Mouse (Mus musculus) retina, adult 2 months (tissue): ENCODE results near the gene Gm9970.
"Not testable (repeated sequence)": the region's sequence is repeated elsewhere in the genome, so short reads cannot be mapped to it uniquely, and the experiment has no call there.

Source experiments
- DNase-seq: peaks from one replicate; pipeline ENCODE4 v3.0.0-alpha.2; 2012; ENCODE audit warnings: low read depth, low spot score

Gm9970 gene

DNA sequence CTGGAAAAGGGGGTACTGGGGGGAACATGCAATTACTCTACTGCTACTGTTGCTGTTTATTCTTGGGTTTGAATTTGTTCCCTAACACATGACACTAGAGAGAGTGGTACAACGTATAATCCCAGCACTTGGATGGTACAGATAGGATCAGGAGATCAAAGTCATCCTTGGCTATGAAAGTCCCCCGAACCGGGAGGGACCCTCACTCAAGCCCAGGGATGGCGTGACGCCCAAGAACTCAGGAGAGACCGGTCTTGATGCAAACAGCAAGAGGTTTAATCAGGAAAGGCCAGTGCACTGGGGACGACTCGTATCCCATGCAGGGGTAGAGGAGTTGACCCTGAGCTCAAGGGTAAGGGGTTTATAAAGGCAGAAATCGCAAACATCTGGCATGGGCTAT, 18.3 kb downstream of the Gm9970 start:
- no peak for DNase-seq

- no peak for DNase-seq
Observed at GRCm38 (mm10) chr5:31221304-31221945, 19.6 kb downstream of the Gm9970 start.

- DNase-seq = peak; percentile 84
Observed at GRCm38 (mm10) chr5:31220448-31221303, 20.4 kb downstream of the Gm9970 start, which contains the start of gene Ppm1g. TSS of gene Ppm1g (minus strand) at chr5:31220687.

GRCm38 (mm10) chr5:31219911-31220447, 21.1 kb downstream of the Gm9970 start:
- DNase-seq = no peak

DNA sequence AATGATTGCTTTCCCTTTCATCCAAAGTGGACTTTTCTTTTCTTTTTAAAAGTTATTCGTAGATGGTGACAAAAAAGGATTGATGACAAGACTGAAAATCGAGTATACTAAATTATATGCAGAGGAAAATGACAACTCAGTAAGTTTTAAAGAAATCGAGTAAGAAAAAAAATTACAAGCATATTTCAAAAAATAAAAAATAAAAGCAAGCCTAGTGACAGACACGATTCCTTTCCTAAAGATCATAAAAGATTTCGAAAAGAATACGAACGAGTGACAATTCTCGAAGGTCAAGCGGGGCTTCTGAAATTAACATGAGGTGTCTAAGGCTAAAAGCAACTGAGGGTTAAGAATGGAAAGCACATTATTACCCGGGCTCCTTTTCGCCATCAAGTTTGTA, 21.6 kb downstream of the Gm9970 start:
- no peak for DNase-seq

DNA sequence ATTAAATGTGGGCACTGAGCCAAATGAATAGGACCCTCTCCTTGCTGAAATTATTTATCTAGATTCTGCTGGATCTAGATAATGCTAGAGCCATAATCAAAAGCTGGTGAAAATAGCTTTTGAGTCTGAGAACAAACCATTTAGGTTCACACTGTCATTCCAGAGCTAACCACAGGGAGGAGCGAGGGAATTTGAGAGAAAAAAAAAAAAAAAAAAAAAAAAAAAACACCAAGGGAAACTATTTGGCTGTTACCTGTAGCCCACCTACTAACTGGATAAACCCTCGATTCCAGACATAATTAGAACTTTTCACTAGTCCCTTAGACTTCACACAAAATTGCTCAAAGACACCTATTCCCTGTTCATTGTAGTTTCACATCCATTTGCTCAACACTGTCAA, 22.0 kb downstream of the Gm9970 start:
- no peak for DNase-seq

GRCm38 (mm10) chr5:31218294-31218693, 22.7 kb downstream of the Gm9970 start:
- DNase-seq = no peak

DNA sequence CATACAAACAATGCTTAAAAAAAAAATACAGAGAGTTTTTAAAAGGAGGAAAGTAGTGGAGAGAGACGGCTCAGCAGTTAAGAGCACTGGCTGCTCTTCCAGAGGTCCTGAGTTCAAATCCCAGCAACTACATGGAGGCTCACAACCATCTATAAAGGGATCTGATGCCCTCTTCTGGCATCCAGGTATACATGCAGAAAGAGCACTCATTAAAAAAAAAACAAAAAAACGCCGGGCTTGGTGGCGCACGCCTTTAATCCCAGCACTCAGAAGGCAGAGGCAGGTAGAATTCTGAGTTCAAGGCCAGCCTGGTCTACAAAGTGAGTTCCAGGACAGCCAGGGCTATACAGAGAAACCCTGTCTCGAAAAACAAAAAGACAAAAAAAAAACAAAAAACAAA, 24.5 kb downstream of the Gm9970 start:
- not testable (repeated sequence) for DNase-seq

GRCm38 (mm10) chr5:31204421-31204820, 36.6 kb downstream of the Gm9970 start:
- DNase-seq = no peak

GRCm38 (mm10) chr5:31203866-31204265, 37.2 kb downstream of the Gm9970 start:
- no peak for DNase-seq

- no peak for DNase-seq
Observed at GRCm38 (mm10) chr5:31202933-31203332, 38.1 kb downstream of the Gm9970 start.

- DNase-seq = peak; percentile 98
Observed at GRCm38 (mm10) chr5:31201742-31202590, 39.1 kb downstream of the Gm9970 start, which contains the start of gene Zfp513. TSS of gene Zfp513 (minus strand) at chr5:31202303.

DNA sequence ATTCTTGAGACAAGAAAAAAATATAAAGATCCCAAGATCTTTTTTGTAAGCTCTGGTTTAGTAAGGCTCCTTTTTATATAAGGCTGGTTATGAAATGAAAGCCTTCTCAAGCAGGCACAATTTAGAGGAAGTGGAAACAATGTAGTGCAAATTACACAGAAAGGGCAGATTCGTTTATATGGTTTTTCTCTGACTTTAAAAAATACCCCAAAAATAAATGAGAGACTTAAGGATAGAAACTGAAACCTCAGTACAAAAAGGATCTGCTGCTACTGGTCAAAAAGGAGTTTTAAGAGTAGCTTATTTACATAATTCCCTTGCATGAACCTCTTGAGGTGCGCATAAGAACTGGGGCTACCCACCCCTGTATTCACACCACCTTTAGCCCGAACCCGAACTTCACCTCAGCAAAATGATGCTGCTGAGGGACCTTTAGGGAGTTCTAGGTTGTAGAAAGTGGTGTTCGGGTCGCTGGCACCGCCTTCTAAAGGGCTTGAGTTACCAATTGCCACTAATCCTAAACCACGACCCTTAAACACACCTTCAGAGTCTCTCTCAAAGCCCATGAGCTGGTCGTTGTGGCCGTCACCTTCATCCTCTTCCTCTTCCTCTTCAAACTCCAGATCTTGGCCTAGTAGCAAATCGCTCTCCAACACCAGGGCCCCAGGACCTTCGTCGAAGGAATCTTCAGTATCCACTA, 39.8 kb downstream of the Gm9970 start:
- DNase-seq = no peak

- DNase-seq = no peak
Observed at GRCm38 (mm10) chr5:31200327-31200768, 40.7 kb downstream of the Gm9970 start.

DNA sequence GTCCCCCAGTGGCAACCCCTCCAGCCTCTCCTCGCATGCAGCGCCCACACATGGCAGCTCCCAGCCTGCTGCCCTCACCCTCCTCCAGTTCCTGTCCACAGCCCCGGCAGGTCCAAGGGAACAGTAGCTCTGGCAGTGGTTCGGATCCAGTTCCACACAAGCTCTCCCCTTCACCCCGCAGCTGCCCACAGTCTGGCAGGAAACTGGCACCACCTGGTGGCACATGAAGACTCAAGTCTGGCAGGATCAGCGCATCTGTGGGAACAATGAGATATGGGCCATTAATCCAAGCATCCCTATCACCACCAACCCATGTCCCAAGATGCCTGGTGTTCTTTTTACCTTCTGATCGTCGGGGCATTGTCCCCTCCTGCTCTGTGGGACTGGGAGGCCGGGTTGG, 41.1 kb downstream of the Gm9970 start:
- DNase-seq = no peak

DNA sequence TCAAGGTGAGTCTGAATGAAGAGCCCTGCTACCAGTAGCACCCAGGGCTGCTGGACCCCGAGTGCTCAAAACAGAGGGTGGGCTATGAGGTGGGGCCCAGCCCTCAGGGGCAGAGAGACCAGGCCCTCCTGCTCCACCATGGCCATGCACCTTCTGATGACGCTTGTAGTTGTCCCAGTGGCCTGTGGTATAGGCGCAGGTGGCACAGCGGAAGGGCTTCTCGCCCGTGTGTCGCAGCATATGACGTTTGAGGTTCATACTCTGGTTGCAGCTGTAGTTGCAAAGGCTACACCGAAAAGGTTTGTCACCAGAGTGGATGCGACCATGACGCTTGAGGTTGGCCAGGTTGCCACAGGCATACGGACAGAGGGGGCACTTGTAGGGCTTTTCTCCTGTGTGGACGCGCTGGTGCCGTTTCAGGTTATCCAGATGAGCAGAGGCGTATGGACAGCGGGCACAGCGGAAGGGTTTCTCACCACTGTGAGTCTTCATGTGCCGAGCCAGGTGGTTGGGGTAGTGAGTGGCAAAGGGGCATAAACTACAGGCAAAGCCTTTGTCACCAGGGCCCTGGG, 41.6 kb downstream of the Gm9970 start:
- no peak for DNase-seq

GRCm38 (mm10) chr5:31198616-31199320, 42.3 kb downstream of the Gm9970 start:
- DNase-seq = no peak

GRCm38 (mm10) chr5:31198170-31198569, 42.9 kb downstream of the Gm9970 start:
- no peak for DNase-seq

- DNase-seq = no peak
Observed at GRCm38 (mm10) chr5:31197072-31197471, 44.0 kb downstream of the Gm9970 start.

GRCm38 (mm10) chr5:31196207-31196606, 44.8 kb downstream of the Gm9970 start:
- no peak for DNase-seq
